Mouse (Mus musculus) heart, embryonic 10.5 days (tissue): Measurements from ENCODE around the gene Cdcp1. TPM values are rescaled to one million over a fixed set of nuclear protein-coding genes. Genes with fewer than 3 reads are reported as not detected.

Experiments
- DNase-seq: peaks from one replicate; pipeline ENCODE4 v3.0.0-alpha.2; 2017; ENCODE audit warnings: low spot score
- H3K27ac ChIP-seq: fragments of 300-500 bp; sonication (generic); 2 replicates; pipeline ENCODE4 v1.5.1; 2016; ENCODE audit warnings: mild to moderate bottlenecking
- H3K27me3 ChIP-seq: fragments of 300-500 bp; sonication (generic); 2 replicates; pipeline ENCODE4 v1.6.1; 2016; ENCODE audit warnings: mild to moderate bottlenecking; ENCODE audit not compliant: poor library complexity, insufficient read depth, severe bottlenecking
- H3K36me3 ChIP-seq: fragments of 300-500 bp; sonication (generic); 2 replicates; pipeline ENCODE4 v1.6.1; 2016; ENCODE audit warnings: mild to moderate bottlenecking, moderate library complexity
- H3K4me1 ChIP-seq: fragments of 300-500 bp; sonication (generic); 2 replicates; pipeline ENCODE4 v1.6.1; 2016; ENCODE audit warnings: mild to moderate bottlenecking
- H3K4me3 ChIP-seq: fragments of 300-500 bp; sonication (generic); 2 replicates; pipeline ENCODE4 v1.5.1; 2016; ENCODE audit warnings: mild to moderate bottlenecking, moderate library complexity
- H3K9me3 ChIP-seq: fragments of 300-500 bp; sonication (generic); 2 replicates; pipeline ENCODE4 v1.6.1; 2016; ENCODE audit warnings: mild to moderate bottlenecking, moderate library complexity
- WGBS: fragments of 180-500 bp; shearing (Covaris S2); methylation state at CpG from one replicate; pipeline ENCODE4 v1.1.7; 2016; 5-methylcytosine and 5-hydroxymethylcytosine counted together
- polyA plus RNA-seq: library from polyadenylated mRNA; unstranded; fragments of >200 nt; fragmentation: Nextera tagmentation; extraction: Ambion mirVana; gene quantifications from 2 replicates; pipeline ENCODE4 v1.2.1, GENCODE M21; 2016

The Cdcp1 gene
- polyA plus RNA-seq, 1 experiment from 2014 or later, result 3.0 TPM

- no peak overlapping the region for H3K4me3 ChIP-seq
- H3K36me3 ChIP-seq, result peaks cover 89% of the 10 kb centered on the region
- no peaks in the 10 kb centered on the region for H3K4me1 ChIP-seq
- WGBS, result 94% methylated on average over 6 of the region's 6 CpGs
- no peak overlapping the region for H3K27ac ChIP-seq
- H3K9me3 ChIP-seq, result no peaks in the 10 kb centered on the region
- no peaks in the 10 kb centered on the region for H3K27me3 ChIP-seq
- peak; percentile 71 for DNase-seq
Measured at GRCm38 (mm10) chr9:123127663-123128062, 88.2 kb downstream of the Cdcp1 start.

GRCm38 (mm10) chr9:123124413-123124981, 91.3 kb downstream of the Cdcp1 start:
- 77% methylated on average over 2 of the region's 2 CpGs for WGBS
- no peaks in the 10 kb centered on the region for H3K9me3 ChIP-seq
- no peak for DNase-seq
- peaks cover 87% of the 10 kb centered on the region for H3K36me3 ChIP-seq
- no peaks in the 10 kb centered on the region for H3K27me3 ChIP-seq
- H3K4me1 ChIP-seq, result no peaks in the 10 kb centered on the region
- H3K27ac ChIP-seq, result no peak overlapping the region
- no peak overlapping the region for H3K4me3 ChIP-seq

GRCm38 (mm10) chr9:123123571-123124412, 92.0 kb downstream of the Cdcp1 start:
- Histone ChIP-seq H3K4me3 (no peak overlapping the region), H3K27me3 (no peaks in the 10 kb centered on the region), H3K36me3 (peaks cover 87% of the 10 kb centered on the region), H3K4me1 (no peaks in the 10 kb centered on the region), H3K9me3 (no peaks in the 10 kb centered on the region), H3K27ac (no peak overlapping the region)
- peak; percentile 57 for DNase-seq
- 94% methylated on average over 6 of the region's 6 CpGs for WGBS

GRCm38 (mm10) chr9:123123017-123123416, 92.8 kb downstream of the Cdcp1 start:
- DNase-seq, result no peak
- no peaks in the 10 kb centered on the region for H3K27me3 ChIP-seq
- no peaks in the 10 kb centered on the region for H3K4me1 ChIP-seq
- no peak overlapping the region for H3K4me3 ChIP-seq
- H3K36me3 ChIP-seq, result peaks cover 86% of the 10 kb centered on the region
- WGBS, result 86% methylated on average over 3 of the region's 3 CpGs
- H3K9me3 ChIP-seq, result no peaks in the 10 kb centered on the region
- H3K27ac ChIP-seq, result no peak overlapping the region

Other genes starting within 250 kb of the Cdcp1 start
- 15.7 and 16.1 TPM in 2 replicates for gene Tmem42, start 194.7 kb downstream of the Cdcp1 start, polyA plus RNA-seq
- 0.27 and 0.73 TPM in 2 replicates for gene Tgm4, start 181.3 kb downstream of the Cdcp1 start, polyA plus RNA-seq
- 63.7 and 63.9 TPM in 2 replicates for gene Zdhhc3, start 102.8 kb downstream of the Cdcp1 start, polyA plus RNA-seq
- 102 and 138 TPM in 2 replicates for gene Exosc7, start 102.8 kb downstream of the Cdcp1 start, polyA plus RNA-seq
- gene Clec3b, start 65.1 kb downstream of the Cdcp1 start, polyA plus RNA-seq, result not detected in 2 replicates
- 2.2 and 7.1 TPM in 2 replicates for gene Tmem158, start 44.7 kb upstream of the Cdcp1 start, polyA plus RNA-seq
- gene Lars2, start 150.9 kb upstream of the Cdcp1 start, polyA plus RNA-seq, result 639 and 838 TPM in 2 replicates